ENCODE assay signal across 9 mouse cellular contexts in the genomic region with DNA sequence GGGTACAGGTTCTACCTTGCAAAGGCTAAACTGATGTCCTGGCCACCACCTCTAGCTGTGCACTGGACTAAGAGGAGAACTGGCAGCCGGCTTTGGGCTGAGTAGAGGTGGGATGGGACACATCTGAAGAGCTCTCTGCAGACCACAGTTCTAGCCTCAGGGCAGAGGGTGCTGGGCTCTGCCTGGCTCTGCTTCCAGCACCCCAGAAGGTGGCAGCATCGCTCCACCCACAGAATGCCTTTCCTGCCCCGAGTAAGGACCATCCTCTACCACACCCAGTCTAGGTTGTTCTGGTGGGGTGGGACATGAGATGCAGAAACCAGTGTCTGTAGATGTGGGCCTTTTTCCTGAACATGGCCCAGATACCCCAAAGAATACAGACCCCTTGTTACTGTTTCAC. TPM values are rescaled to one million over a fixed set of nuclear protein-coding genes. Genes with fewer than 3 reads are reported as not detected.
DNase-seq lines count a peak whose midpoint lies in the region; ATAC-seq and TF ChIP-seq lines count a peak whose summit lies in the region.
"Had no signal": no experiment of that assay in that cellular context is flagged by ENCODE, and none has a peak within 500 bp of the region (broad histone marks: within the 10 kb centered on the region; RNA-seq: fewer than 3 reads in every experiment).

No protein-coding gene starts in this region.

- no peak overlapping the region for H3K4me3 ChIP-seq in heart, postnatal 0 days (ENCODE audit: low read depth, low read length)
- no peak overlapping the region for H3K4me3 ChIP-seq in hindbrain, embryonic 15.5 days
- H3K4me3 ChIP-seq in midbrain, postnatal 0 days (ENCODE audit: low read depth, low read length), result no peak overlapping the region
- H3K4me3 ChIP-seq: limb, embryonic 12.5 days had no signal

- peaks cover 47% of the 10 kb centered on the region for H3K36me3 ChIP-seq in heart, postnatal 0 days (replicated peaks; ENCODE audit: control insufficient read depth, insufficient read depth, low read length)
- peaks cover 17% of the 10 kb centered on the region; the same call in 1 of the 2 replicates for H3K36me3 ChIP-seq in hindbrain, embryonic 15.5 days
- peaks cover 26% of the 10 kb centered on the region for H3K36me3 ChIP-seq in midbrain, postnatal 0 days (ENCODE audit: insufficient read depth, low read length)

- no peaks in the 10 kb centered on the region for H3K27me3 ChIP-seq in heart, postnatal 0 days (ENCODE audit: control insufficient read depth, insufficient read depth, low read length)
- no peaks in the 10 kb centered on the region for H3K27me3 ChIP-seq in hindbrain, embryonic 15.5 days
- H3K27me3 ChIP-seq in midbrain, postnatal 0 days (ENCODE audit: insufficient read depth, low read length), result no peaks in the 10 kb centered on the region
- H3K27me3 ChIP-seq: limb, embryonic 12.5 days had no signal

- H3K27ac ChIP-seq in heart, postnatal 0 days (ENCODE audit: low read depth), result no peak overlapping the region
- no peak overlapping the region for H3K27ac ChIP-seq in hindbrain, embryonic 15.5 days (replicated peaks)
- H3K27ac ChIP-seq in midbrain, postnatal 0 days (ENCODE audit: low read depth, low read length), result no peak overlapping the region
- H3K27ac ChIP-seq: limb, embryonic 12.5 days had no signal

- H3K4me1 ChIP-seq in heart, postnatal 0 days (ENCODE audit: control insufficient read depth, insufficient read depth), result peaks cover 8% of the 10 kb centered on the region; the same call in 1 of the 2 replicates
- H3K4me1 ChIP-seq in hindbrain, embryonic 15.5 days (replicated peaks), result peaks cover 51% of the 10 kb centered on the region
- no peaks in the 10 kb centered on the region for H3K4me1 ChIP-seq in midbrain, postnatal 0 days (ENCODE audit: insufficient read depth, low read length)

- no peak overlapping the region for H3K9ac ChIP-seq in heart, postnatal 0 days (replicated peaks; ENCODE audit: low read depth, low read length)
- H3K9ac ChIP-seq in hindbrain, embryonic 15.5 days, result no peak overlapping the region
- no peak overlapping the region for H3K9ac ChIP-seq in midbrain, postnatal 0 days (replicated peaks; ENCODE audit: low read length, poor library complexity, severe bottlenecking)
- H3K9ac ChIP-seq: limb, embryonic 12.5 days had no signal

- WGBS in heart, postnatal 0 days, result 38% methylated on average over 3 of the region's 3 CpGs
- 20% methylated on average over 3 of the region's 3 CpGs for WGBS in hindbrain, embryonic 15.5 days
- WGBS in midbrain, postnatal 0 days, result 29% methylated on average over 3 of the region's 3 CpGs

- H3K9me3 ChIP-seq in heart, postnatal 0 days (replicated peaks; ENCODE audit: control insufficient read depth, low read length), result no peaks in the 10 kb centered on the region
- H3K9me3 ChIP-seq in hindbrain, embryonic 15.5 days, result no peaks in the 10 kb centered on the region
- no peaks in the 10 kb centered on the region for H3K9me3 ChIP-seq in midbrain, postnatal 0 days (ENCODE audit: low read length)
- H3K9me3 ChIP-seq: limb, embryonic 12.5 days had no signal

- H3K4me2 ChIP-seq in heart, postnatal 0 days (ENCODE audit: low read depth, low read length), result no peak overlapping the region
- H3K4me2 ChIP-seq in hindbrain, embryonic 15.5 days, result no peak overlapping the region
- no peak overlapping the region for H3K4me2 ChIP-seq in midbrain, postnatal 0 days (ENCODE audit: low read depth, low read length, poor library complexity, severe bottlenecking)
- H3K4me2 ChIP-seq: limb, embryonic 12.5 days had no signal

- DNase-seq in heart, postnatal 0 days (ENCODE audit: low spot score), result peak; percentile 42
- no peak for DNase-seq in heart, adult 11 months
- DNase-seq in adipocyte (ENCODE audit: low spot score) (peak; percentile 44), liver (peak; percentile 68)
- DNase-seq in embryo, embryonic 11 days, result peak; percentile 62
- DNase-seq in midbrain, postnatal 0 days (ENCODE audit: low spot score), result peak; percentile 75
- DNase-seq in thymus, adult 18-20 months, result peak; percentile 40 to 53

- peak; percentile 59 for ATAC-seq in heart, postnatal 0 days (ENCODE audit: insufficient read depth, low read depth)
- peak; percentile 49 for ATAC-seq in hindbrain, embryonic 15.5 days (ENCODE audit: low FRiP score, low read depth)
- peak; percentile 48 for ATAC-seq in midbrain, postnatal 0 days (ENCODE audit: low FRiP score)

- TF ChIP-seq EP300 in heart, postnatal 0 days (IDR thresholded peaks at IDR 0.05; ENCODE audit: low read depth), result no peak

- peak; percentile 88 for TF ChIP-seq CTCF in heart, postnatal 0 days (IDR thresholded peaks at IDR 0.05; ENCODE audit: low read depth)
- peak; percentile 91 for TF ChIP-seq CTCF in midbrain, postnatal 0 days (IDR thresholded peaks at IDR 0.05)

RNA-seq across cellular contexts. Expression of a gene that starts 12.1 kb away (rescaled TPM):
- total RNA-seq in heart, postnatal 0 days (2014; rRNA removed; ENCODE audit: low replicate concordance), result 6.4 and 6.8 TPM in 2 replicates
- polyA plus RNA-seq in heart, postnatal 0 days (2015; fragmentation: Nextera tagmentation; extraction: Ambion mirVana), result 8.2 and 9.9 TPM in 2 replicates
- 12.6 TPM in 2 replicates for polyA plus RNA-seq in hindbrain, embryonic 15.5 days (2015; fragmentation: Nextera tagmentation; extraction: Ambion mirVana)
- 9.0 and 9.4 TPM in 2 replicates for total RNA-seq in midbrain, postnatal 0 days (2014; rRNA removed)
- 8.3 and 8.6 TPM in 2 replicates for polyA plus RNA-seq in midbrain, postnatal 0 days (2015; fragmentation: Nextera tagmentation; extraction: Ambion mirVana)

RNA-seq across cellular contexts. Expression of a gene that starts 44.4 kb away (rescaled TPM):
- total RNA-seq in heart, postnatal 0 days (2014; rRNA removed; ENCODE audit: low replicate concordance), result 52.4 and 81.4 TPM in 2 replicates
- polyA plus RNA-seq in heart, postnatal 0 days (2015; fragmentation: Nextera tagmentation; extraction: Ambion mirVana), result 62.7 and 72.9 TPM in 2 replicates
- polyA plus RNA-seq in hindbrain, embryonic 15.5 days (2015; fragmentation: Nextera tagmentation; extraction: Ambion mirVana), result 109 and 120 TPM in 2 replicates
- 58.5 and 63.6 TPM in 2 replicates for total RNA-seq in midbrain, postnatal 0 days (2014; rRNA removed)
- 105 and 106 TPM in 2 replicates for polyA plus RNA-seq in midbrain, postnatal 0 days (2015; fragmentation: Nextera tagmentation; extraction: Ambion mirVana)
